ENCODE assay signal across 22 mouse cellular contexts in genomic region chr7:18484077-18484476, GRCm38 (mm10). TPM values are rescaled to one million over a fixed set of nuclear protein-coding genes. Genes with fewer than 3 reads are reported as not detected.
"Had no signal": no experiment of that assay in that cellular context is flagged by ENCODE, and none has a peak within 500 bp of the region (broad histone marks: within the 10 kb centered on the region; RNA-seq: fewer than 3 reads in every experiment).

Psg26 (minus strand) TSS chr7:18484177.

- DNase-seq: left cerebral cortex, postnatal 4 days; liver; liver, embryonic 13.5 days; liver, postnatal 0 days; lung, adult 18-20 months; lung, adult 2 months; lung, embryonic 14.5 days; lung, postnatal 10 days; lung, postnatal 14 days; lung, postnatal 36 days; lung, postnatal 4 days; midbrain, embryonic 14.5 days had no signal

RNA-seq across cellular contexts. Expression of gene Psg26, which starts in this region (rescaled TPM):
- total RNA-seq: left cerebral cortex, postnatal 10 days; left cerebral cortex, postnatal 14 days; left cerebral cortex, postnatal 25 days; left cerebral cortex, postnatal 36 days; left cerebral cortex, postnatal 4 days; liver, adult 2 months; megakaryocyte progenitor cell, adult 5-6 weeks; megakaryocyte, adult 5-6 weeks; megakaryocyte-erythroid progenitor cell, adult 5-6 weeks; midbrain, postnatal 0 days; monocyte, adult 5-6 weeks had no signal
